Mouse (Mus musculus) embryonic facial prominence, embryonic 11.5 days (tissue): ENCODE measurements around the gene Ppp3ca. TPM values are rescaled to one million over a fixed set of nuclear protein-coding genes. Genes with fewer than 3 reads are reported as not detected.

ENCODE experiments used
- ATAC-seq: fragments of 200-750 bp; cut with Nextera tagmentation; replicated peaks from 2 replicates; pipeline ENCODE4 v1.8.0; 2017; ENCODE audit warnings: low read depth; ENCODE audit not compliant: insufficient number of reproducible peaks, low FRiP score, low TSS enrichment
- DNase-seq: peaks from one replicate; pipeline ENCODE4 v3.0.0-alpha.2; 2015; ENCODE audit warnings: low spot score
- H3K27ac ChIP-seq: fragments of 300-500 bp; sonication (generic); replicated peaks from 2 replicates; pipeline ENCODE4 v1.5.1; 2014; ENCODE audit warnings: mild to moderate bottlenecking, low read depth, low read length, control low read depth
- H3K27me3 ChIP-seq: fragments of 300-500 bp; sonication (generic); 2 replicates; pipeline ENCODE4 v1.6.1; 2014; ENCODE audit warnings: mild to moderate bottlenecking, low read length, moderate library complexity, mixed read lengths; ENCODE audit not compliant: control insufficient read depth, insufficient read depth
- H3K36me3 ChIP-seq: fragments of 300-500 bp; sonication (generic); replicated peaks from 2 replicates; pipeline ENCODE4 v1.6.1; 2014; ENCODE audit warnings: low read depth, mild to moderate bottlenecking, low read length, moderate library complexity, mixed read lengths; ENCODE audit not compliant: control insufficient read depth, insufficient read depth
- H3K4me1 ChIP-seq: fragments of 300-500 bp; sonication (generic); 2 replicates; pipeline ENCODE4 v1.6.1; 2014; ENCODE audit warnings: low read length, mixed read lengths; ENCODE audit not compliant: control insufficient read depth, insufficient read depth
- H3K4me2 ChIP-seq: fragments of 300-500 bp; sonication (generic); 2 replicates; pipeline ENCODE4 v1.6.1; 2014; ENCODE audit warnings: low read depth, mild to moderate bottlenecking, control low read depth, low read length, moderate library complexity
- H3K4me3 ChIP-seq: fragments of 300-500 bp; sonication (generic); 2 replicates; pipeline ENCODE4 v1.5.1; 2014; ENCODE audit warnings: low read depth, low read length, control low read depth
- H3K9ac ChIP-seq: fragments of 300-500 bp; sonication (generic); replicated peaks from 2 replicates; pipeline ENCODE4 v1.6.1; 2014; ENCODE audit warnings: mild to moderate bottlenecking, control low read depth, low read length
- H3K9me3 ChIP-seq: fragments of 300-500 bp; sonication (generic); replicated peaks from 2 replicates; pipeline ENCODE4 v1.6.1; 2016; ENCODE audit warnings: mild to moderate bottlenecking, low read length, inconsistent platforms, mixed read lengths; ENCODE audit not compliant: control insufficient read depth
- WGBS: fragments of 180-500 bp; shearing (Covaris S2); extraction: QIAGEN DNeasy Blood & Tissue Kit; methylation state at CpG from one replicate; pipeline ENCODE4 v1.1.7; 2014; 5-methylcytosine and 5-hydroxymethylcytosine counted together
- polyA plus RNA-seq: library from polyadenylated mRNA; unstranded; fragments of >200 nt; fragmentation: Nextera tagmentation; extraction: Ambion mirVana; gene quantifications from 2 replicates; pipeline ENCODE4 v1.2.1, GENCODE M21; 2014

Gene Ppp3ca
- polyA plus RNA-seq, 1 experiment from 2014 or later: 57.4 TPM

- H3K9me3 ChIP-seq: no peaks in the 10 kb centered on the region
- no peak overlapping the region for H3K9ac ChIP-seq
- no peaks in the 10 kb centered on the region for H3K36me3 ChIP-seq
- H3K4me3 ChIP-seq: no peak overlapping the region
- no peaks in the 10 kb centered on the region for H3K4me1 ChIP-seq
- no peaks in the 10 kb centered on the region for H3K27me3 ChIP-seq
- H3K4me2 ChIP-seq: no peak overlapping the region
- 68% methylated on average over 1 of the region's 1 CpGs for WGBS
- no peak for DNase-seq
- ATAC-seq: no peak
- no peak overlapping the region for H3K27ac ChIP-seq
Observed at GRCm38 (mm10) chr3:136905577-136905976, 235.7 kb downstream of the Ppp3ca start.

GRCm38 (mm10) chr3:136909534-136909933 lies 239.6 kb downstream of the Ppp3ca start:
- WGBS: 48% methylated on average over 3 of the region's 3 CpGs
- no peak; the same call in 1 of the 2 replicates for ATAC-seq
- H3K4me1 ChIP-seq: no peaks in the 10 kb centered on the region
- H3K9me3 ChIP-seq: no peaks in the 10 kb centered on the region
- H3K9ac ChIP-seq: no peak overlapping the region
- no peaks in the 10 kb centered on the region for H3K27me3 ChIP-seq
- no peaks in the 10 kb centered on the region for H3K36me3 ChIP-seq
- no peak overlapping the region for H3K4me3 ChIP-seq
- no peak overlapping the region for H3K27ac ChIP-seq
- H3K4me2 ChIP-seq: no peak overlapping the region
- DNase-seq: no peak

- Histone ChIP-seq H3K9ac (no peak overlapping the region), H3K9me3 (no peaks in the 10 kb centered on the region), H3K4me1 (no peaks in the 10 kb centered on the region), H3K4me3 (no peak overlapping the region), H3K36me3 (no peaks in the 10 kb centered on the region), H3K27ac (no peak overlapping the region), H3K27me3 (no peaks in the 10 kb centered on the region), H3K4me2 (no peak overlapping the region)
- DNase-seq: peak; percentile 63
- WGBS: 48% methylated on average over 8 of the region's 8 CpGs
- 0 out of 2 replicates have a peak, but pooled peaks have one; percentile 44 for ATAC-seq
Observed at GRCm38 (mm10) chr3:136911276-136911675, 241.4 kb downstream of the Ppp3ca start.

- Histone ChIP-seq H3K9me3 (no peaks in the 10 kb centered on the region), H3K4me2 (no peak overlapping the region), H3K9ac (no peak overlapping the region), H3K27ac (no peak overlapping the region), H3K36me3 (no peaks in the 10 kb centered on the region), H3K4me1 (no peaks in the 10 kb centered on the region), H3K27me3 (no peaks in the 10 kb centered on the region), H3K4me3 (no peak overlapping the region)
- DNase-seq (no peak), ATAC-seq (no peak)
- 91% methylated on average over 7 of the region's 7 CpGs for WGBS
Observed at GRCm38 (mm10) chr3:136917080-136917479, 247.2 kb downstream of the Ppp3ca start.

- Histone ChIP-seq H3K9ac (no peak overlapping the region), H3K36me3 (no peaks in the 10 kb centered on the region), H3K4me3 (no peak overlapping the region), H3K4me2 (no peak overlapping the region), H3K27me3 (no peaks in the 10 kb centered on the region), H3K27ac (no peak overlapping the region), H3K4me1 (no peaks in the 10 kb centered on the region), H3K9me3 (no peaks in the 10 kb centered on the region)
- ATAC-seq: no peak
- no peak for DNase-seq
Observed at GRCm38 (mm10) chr3:136933071-136933470, 263.1 kb downstream of the Ppp3ca start.

- WGBS: 79% methylated on average over 7 of the region's 7 CpGs
- Histone ChIP-seq H3K9me3 (no peaks in the 10 kb centered on the region), H3K36me3 (no peaks in the 10 kb centered on the region), H3K4me1 (no peaks in the 10 kb centered on the region), H3K4me2 (no peak overlapping the region), H3K27ac (no peak overlapping the region), H3K27me3 (no peaks in the 10 kb centered on the region), H3K4me3 (no peak overlapping the region), H3K9ac (no peak overlapping the region)
- DNase-seq: no peak
- no peak for ATAC-seq
Observed at GRCm38 (mm10) chr3:136940733-136941601, 271.0 kb downstream of the Ppp3ca start.

GRCm38 (mm10) chr3:136941602-136941926 lies 271.6 kb downstream of the Ppp3ca start:
- Histone ChIP-seq H3K4me2 (no peak overlapping the region), H3K4me3 (no peak overlapping the region), H3K27me3 (no peaks in the 10 kb centered on the region), H3K4me1 (no peaks in the 10 kb centered on the region), H3K27ac (no peak overlapping the region), H3K9me3 (no peaks in the 10 kb centered on the region), H3K36me3 (no peaks in the 10 kb centered on the region), H3K9ac (no peak overlapping the region)
- DNase-seq (no peak), ATAC-seq (no peak)
- 97% methylated on average over 3 of the region's 3 CpGs for WGBS

- 78% methylated on average over 4 of the region's 4 CpGs for WGBS
- Histone ChIP-seq H3K27me3 (no peaks in the 10 kb centered on the region), H3K27ac (no peak overlapping the region), H3K9me3 (no peaks in the 10 kb centered on the region), H3K4me1 (no peaks in the 10 kb centered on the region), H3K9ac (no peak overlapping the region), H3K4me3 (no peak overlapping the region), H3K4me2 (no peak overlapping the region), H3K36me3 (no peaks in the 10 kb centered on the region)
- no peak for DNase-seq
- ATAC-seq: no peak
Observed at GRCm38 (mm10) chr3:136945550-136945949, 275.6 kb downstream of the Ppp3ca start.
